Mouse (Mus musculus) frontal cortex, postnatal 36 days (tissue): ENCODE measurements around the gene Mapk1.

ENCODE experiments used
- DNase-seq, 2 experiments: peaks; one replicate each; pipeline ENCODE4 v3.0.0; 2022; ENCODE audit warnings: low spot score in 2 of 2

Gene Mapk1

GRCm38 (mm10) chr16:17085636-17086035 lies 102.5 kb downstream of the Mapk1 start:
- DNase-seq: no peak

GRCm38 (mm10) chr16:17086241-17086640 lies 103.1 kb downstream of the Mapk1 start:
- no peak for DNase-seq

DNA sequence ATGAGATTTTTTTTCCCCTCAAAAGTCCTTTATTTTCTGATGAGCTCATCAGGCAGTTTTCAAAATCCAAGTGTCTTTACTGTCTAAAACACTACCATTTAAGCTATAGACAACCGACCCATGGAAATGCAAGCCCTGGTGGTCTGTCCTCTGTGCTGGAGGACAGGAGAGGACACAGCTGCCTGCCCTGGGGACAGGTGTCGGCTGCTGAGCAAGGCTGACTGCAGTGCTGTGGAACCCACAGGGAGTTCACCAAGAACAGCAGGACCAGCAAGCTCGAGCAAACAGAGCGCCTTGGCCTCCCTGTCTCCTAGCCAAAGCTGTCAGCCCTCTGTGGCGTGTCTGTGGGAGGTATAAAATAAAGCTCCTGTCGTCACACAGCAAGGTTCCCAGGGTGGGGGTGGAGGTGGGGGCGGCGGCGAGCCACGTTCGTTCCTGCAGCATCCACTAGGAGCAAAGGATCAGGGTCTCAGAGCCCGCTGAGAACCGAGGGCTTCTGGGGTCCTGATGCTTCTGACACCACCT lies 103.5 kb downstream of the Mapk1 start:
- DNase-seq: peak in 1 of 2 experiments; percentile 54

- DNase-seq: no peak
Observed at GRCm38 (mm10) chr16:17088346-17088745, 105.2 kb downstream of the Mapk1 start.

DNA sequence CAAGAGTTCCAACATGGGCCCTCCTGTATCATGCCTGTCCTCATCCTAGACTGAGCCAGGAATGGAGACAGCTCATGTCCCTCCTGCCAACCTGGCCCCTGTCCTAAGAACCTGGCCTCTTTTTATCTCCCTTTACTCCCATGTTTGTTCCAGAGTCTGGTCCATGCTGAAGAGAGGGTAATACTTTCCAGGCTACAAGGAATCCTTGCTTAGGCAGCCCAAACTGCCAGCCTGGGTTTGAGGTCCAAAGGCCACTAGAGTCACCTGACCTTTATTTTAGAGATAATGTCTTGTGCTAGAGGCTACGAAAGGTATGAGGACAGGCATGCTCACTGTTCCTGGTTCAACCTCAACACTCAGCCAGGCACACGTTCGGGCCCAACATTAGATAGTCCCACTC lies 113.8 kb downstream of the Mapk1 start:
- no peak for DNase-seq
